Mouse (Mus musculus): ENCODE measurements at regions not wholly inside any gene's neighbourhood (a gene's known extent, or its start where the extent isn't known, plus 50 kb on each side); places are given as distances from the start of the nearest gene placed in this dataset.

GRCm38 (mm10) chr1:128782286-128782685 lies 190.2 kb upstream of the Cxcr4 start:
- no peak for DNase-seq (ENCODE audit: low spot score in 2 of 2)

GRCm38 (mm10) chr1:128781871-128782270 lies 189.8 kb upstream of the Cxcr4 start:
- no peak for DNase-seq (ENCODE audit: low spot score in 2 of 2)

GRCm38 (mm10) chr1:128781311-128781710 lies 189.2 kb upstream of the Cxcr4 start:
- DNase-seq (ENCODE audit: low spot score in 2 of 2): no peak

DNA sequence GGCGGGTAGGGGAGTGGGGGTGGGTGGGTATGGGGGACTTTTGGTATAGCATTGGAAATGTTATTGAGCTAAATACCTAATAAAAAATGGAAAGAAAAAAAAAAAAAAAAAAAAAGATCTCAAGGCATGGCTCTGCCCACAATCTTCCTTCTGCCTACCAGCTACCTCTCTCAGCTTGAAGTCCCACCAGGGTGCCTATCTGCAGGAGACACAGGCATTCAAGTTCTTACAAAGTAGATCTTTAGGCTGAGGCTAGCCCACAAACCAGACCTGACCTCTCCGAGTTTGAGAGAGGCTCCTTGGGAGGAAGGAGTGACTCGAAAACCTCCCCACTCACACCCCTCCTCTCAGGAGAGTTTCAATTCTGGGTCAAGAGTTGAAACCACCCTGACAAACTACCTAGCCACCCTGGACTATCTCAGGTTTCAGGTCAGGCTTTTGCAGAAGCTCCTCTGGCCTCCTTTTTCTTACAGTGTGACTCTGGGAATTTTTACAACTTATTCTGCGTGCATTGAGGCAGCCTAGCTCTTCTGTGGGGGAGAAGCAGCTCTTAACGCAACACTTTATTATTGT lies 187.6 kb upstream of the Cxcr4 start:
- no peak for DNase-seq (ENCODE audit: low spot score in 2 of 2)

- DNase-seq (ENCODE audit: low spot score in 2 of 2): no peak
These were observed 180.3 kb upstream of the Cxcr4 start for GRCm38 (mm10) chr1:128772440-128772839.

- no peak for DNase-seq (ENCODE audit: low spot score in 2 of 2)
These were observed 178.7 kb upstream of the Cxcr4 start for GRCm38 (mm10) chr1:128770786-128771185.

GRCm38 (mm10) chr1:128767991-128768390 lies 175.9 kb upstream of the Cxcr4 start:
- DNase-seq (ENCODE audit: low spot score in 2 of 2): no peak

DNA sequence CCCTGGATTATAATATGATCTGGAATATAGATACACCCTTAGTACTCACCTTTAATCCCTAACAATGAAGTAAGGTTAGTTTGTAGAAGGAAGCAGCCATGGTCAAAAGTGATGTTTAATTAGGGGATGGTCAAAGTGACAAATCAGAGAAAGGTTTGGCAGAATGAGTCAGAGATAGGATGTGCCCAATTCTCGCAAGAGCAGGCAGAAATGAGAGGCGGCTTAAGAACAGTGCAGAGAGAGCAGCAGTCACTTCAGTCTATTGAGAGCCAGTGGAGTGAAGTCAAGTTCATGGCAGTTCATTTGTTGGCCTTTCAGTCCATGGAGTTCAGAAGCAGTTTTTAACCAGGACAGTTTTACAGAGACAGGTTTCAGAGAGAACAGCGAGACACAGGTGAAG lies 175.3 kb upstream of the Cxcr4 start:
- no peak for DNase-seq (ENCODE audit: low spot score in 2 of 2)

GRCm38 (mm10) chr1:128766894-128767268 lies 174.8 kb upstream of the Cxcr4 start:
- DNase-seq (ENCODE audit: low spot score in 2 of 2): no peak

GRCm38 (mm10) chr1:128766193-128766893 lies 174.2 kb upstream of the Cxcr4 start:
- no peak for DNase-seq (ENCODE audit: low spot score in 2 of 2)

DNA sequence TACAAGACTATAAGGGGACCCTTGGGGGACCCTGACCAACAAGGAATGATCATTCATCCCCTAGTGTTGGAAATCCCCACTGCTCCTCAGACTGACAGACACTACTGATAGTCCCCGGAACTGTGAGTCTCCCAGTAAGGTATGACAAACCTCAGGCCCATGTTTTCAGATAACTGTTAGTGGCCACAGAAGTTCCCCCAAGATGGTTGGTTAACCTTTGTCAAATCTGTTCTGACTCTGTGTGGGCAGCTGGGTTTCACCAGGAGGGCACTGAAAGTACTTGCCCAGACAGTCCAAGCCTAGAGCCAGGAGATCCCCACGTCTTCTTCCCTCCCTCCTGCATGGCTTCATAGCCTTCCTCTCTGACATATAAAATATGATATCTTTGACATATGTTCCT lies 173.5 kb upstream of the Cxcr4 start:
- no peak for DNase-seq (ENCODE audit: low spot score in 2 of 2)

- no peak for DNase-seq (ENCODE audit: low spot score in 2 of 2)
These were observed 173.0 kb upstream of the Cxcr4 start for GRCm38 (mm10) chr1:128765142-128765541.

- no peak for DNase-seq (ENCODE audit: low spot score in 2 of 2)
These were observed 170.8 kb upstream of the Cxcr4 start for GRCm38 (mm10) chr1:128762854-128763253.

DNA sequence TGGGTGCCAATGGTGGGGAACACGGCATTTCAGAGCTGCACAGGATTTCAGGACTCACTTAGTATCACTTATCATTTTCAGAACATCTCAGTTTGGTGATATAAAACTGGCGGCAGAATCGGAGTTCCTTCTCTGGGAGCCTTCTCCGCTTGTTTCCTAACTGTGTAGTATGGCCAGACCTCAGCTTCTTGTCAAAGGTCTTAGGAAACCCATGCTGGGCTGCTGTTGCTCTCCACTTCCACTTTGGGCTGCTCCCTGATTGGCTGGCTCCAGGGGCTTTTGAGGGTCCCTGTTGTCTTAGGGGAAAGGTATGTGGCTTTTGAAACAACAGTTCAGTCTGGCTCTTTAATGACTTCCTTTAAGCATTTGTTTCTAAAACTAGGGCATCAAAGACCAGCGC lies 170.0 kb upstream of the Cxcr4 start:
- no peak for DNase-seq (ENCODE audit: low spot score in 2 of 2)

DNA sequence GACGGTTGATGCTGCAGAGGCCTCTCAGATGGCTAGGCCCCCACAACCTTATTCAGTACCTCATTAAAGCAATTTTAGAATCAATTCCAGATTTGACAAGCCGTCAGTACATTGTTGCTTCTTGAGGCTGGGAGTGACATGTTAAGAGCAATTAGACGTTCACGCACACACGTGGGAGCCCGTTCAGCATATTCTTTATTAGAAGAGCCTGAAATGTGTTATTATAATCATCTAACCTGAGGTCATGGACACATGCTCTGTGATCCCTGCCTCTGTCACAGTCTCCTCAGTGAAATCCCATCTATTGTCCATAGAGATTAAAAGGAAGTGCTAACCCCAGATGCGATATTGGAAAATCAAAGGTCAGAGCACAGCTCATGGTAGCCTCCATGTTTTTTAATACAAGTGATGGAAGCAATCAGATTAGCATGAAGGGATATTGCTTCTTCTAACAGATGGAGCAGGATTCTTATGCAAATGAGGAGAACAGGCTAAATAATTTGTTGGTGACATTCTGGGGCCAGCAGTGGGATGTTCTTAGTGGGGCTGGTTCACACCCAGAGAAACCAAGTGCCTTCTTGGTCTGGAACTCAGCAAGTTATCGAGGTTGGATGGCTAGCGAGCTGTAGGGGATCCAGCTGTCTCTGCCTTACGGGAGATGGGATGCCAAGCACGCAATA lies 166.8 kb upstream of the Cxcr4 start:
- DNase-seq (ENCODE audit: low spot score in 2 of 2): no peak

DNA sequence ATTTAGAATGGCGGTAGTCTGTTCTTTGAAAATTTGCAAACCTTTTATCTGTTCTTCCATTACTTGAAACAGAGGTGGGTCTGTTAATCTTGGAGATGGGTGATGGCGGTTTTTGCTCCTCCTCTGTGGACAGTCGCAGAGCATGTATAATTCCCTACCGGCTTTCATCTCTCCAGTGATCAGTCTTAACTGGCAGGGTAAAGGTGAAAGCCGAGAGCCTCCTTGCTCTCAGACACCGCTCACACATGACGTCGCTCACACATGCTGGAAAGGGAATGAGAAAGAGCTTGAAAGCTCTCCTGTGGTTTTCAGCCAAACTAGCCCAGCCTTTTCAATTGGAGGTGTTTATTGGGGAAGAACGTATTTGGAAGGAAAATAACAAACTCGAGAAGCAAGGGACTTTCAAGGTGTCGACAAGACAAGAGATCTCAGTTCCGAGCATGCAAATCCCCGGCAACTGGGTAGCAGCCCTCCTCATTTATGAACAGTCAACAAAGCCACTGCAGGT lies 166.3 kb upstream of the Cxcr4 start:
- DNase-seq (ENCODE audit: low spot score in 2 of 2): no peak

GRCm38 (mm10) chr1:128753427-128754012 lies 161.4 kb upstream of the Cxcr4 start:
- DNase-seq (ENCODE audit: low spot score in 2 of 2): no peak

GRCm38 (mm10) chr1:128749437-128749994 lies 157.4 kb upstream of the Cxcr4 start:
- no peak for DNase-seq (ENCODE audit: low spot score in 2 of 2)

- DNase-seq (ENCODE audit: low spot score in 2 of 2): no peak
These were observed 155.2 kb upstream of the Cxcr4 start for GRCm38 (mm10) chr1:128747196-128747790.

GRCm38 (mm10) chr1:128746461-128747009 lies 154.4 kb upstream of the Cxcr4 start:
- DNase-seq (ENCODE audit: low spot score in 2 of 2): no peak

- DNase-seq (ENCODE audit: low spot score in 2 of 2): no peak
These were observed 148.5 kb upstream of the Cxcr4 start for GRCm38 (mm10) chr1:128740616-128741015.

DNA sequence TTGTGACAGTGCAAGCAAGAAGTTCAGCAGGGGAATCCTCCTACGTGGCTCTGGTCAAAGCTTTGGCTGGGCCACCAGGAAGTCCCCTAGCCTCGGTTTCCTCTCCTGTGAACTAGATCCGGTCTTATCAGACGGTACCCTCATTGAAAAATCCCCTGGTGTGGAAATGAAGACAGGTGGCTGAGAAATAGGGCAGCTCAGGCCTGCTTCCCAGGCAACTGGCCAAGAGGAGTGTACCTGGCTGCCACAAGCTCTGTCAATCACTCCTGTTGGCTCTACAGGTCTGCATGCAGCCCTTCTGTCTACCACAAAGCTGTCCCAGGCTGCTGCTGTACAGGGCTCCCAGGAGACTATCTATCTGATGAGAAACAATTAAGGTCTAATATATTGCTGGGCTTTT lies 146.1 kb upstream of the Cxcr4 start:
- peak in 1 of 2 experiments; percentile 7 for DNase-seq (ENCODE audit: low spot score in 2 of 2)

Measured in cerebellum, postnatal 4 days (tissue).